ENCODE assay signal across 9 mouse cellular contexts in the genomic region with DNA sequence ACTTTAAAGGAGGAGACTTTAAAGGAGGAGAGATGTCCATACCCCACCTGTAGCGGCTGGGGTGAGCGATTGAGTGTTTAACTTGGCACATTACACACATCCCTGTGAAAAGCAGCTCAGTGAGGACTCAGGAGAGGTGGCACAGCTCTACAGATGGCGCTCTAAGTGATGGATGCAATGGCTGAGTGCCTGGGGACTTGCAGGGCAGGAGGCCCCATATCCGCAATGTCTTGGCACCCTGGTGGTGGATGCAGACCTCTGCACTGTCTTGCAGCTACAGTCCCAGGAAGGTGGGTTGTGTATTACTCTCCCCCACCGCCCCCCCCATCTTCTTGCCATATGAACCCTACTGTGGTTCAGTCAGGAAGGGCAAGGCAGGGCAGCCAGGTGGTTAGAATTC. TPM values are rescaled to one million over a fixed set of nuclear protein-coding genes. Genes with fewer than 3 reads are reported as not detected.
DNase-seq lines count a peak whose midpoint lies in the region.
"Had no signal": no experiment of that assay in that cellular context is flagged by ENCODE, and none has a peak within 500 bp of the region (broad histone marks: within the 10 kb centered on the region; RNA-seq: fewer than 3 reads in every experiment).

No protein-coding gene starts in this region.

- DNase-seq in kidney, adult 11 months: peak; percentile 25
- DNase-seq in kidney, adult 18-20 months: no peak
- peak; percentile 59 for DNase-seq in R1 (ENCODE audit: low read depth, low spot score)
- DNase-seq in kidney, postnatal 14 days: peak; percentile 42
- DNase-seq in splenic B cell, adult 2 months (ENCODE audit: low read depth, low spot score): peak; percentile 53
- no peak for DNase-seq in frontal cortex, postnatal 14 days (ENCODE audit: low spot score in 2 of 2)
- DNase-seq in frontal cortex, adult 2 months (ENCODE audit: extremely low spot score in 1 of 2, low spot score in 1 of 2): no peak
- DNase-seq in left cerebral cortex, postnatal 25 days (ENCODE audit: low spot score in 2 of 2): no peak

- H3K36me3 ChIP-seq in splenic B cell, adult 2 months (ENCODE audit: control insufficient read depth, insufficient read depth, low read length, poor library complexity, severe bottlenecking): peaks cover 3% of the 10 kb centered on the region

- no peaks in the 10 kb centered on the region for H3K27me3 ChIP-seq in splenic B cell, adult 2 months (ENCODE audit: control insufficient read depth, insufficient read depth, low read length, poor library complexity, severe bottlenecking)

- intact Hi-C loops in left cerebral cortex, postnatal 25 days (cut with DNase I): no loop called here

RNA-seq across cellular contexts. Expression of a gene that starts 5.4 kb away (rescaled TPM):
- polyA plus RNA-seq in frontal cortex, adult 2 months (2012; rRNA removed): 2.5 and 2.8 TPM in 2 replicates
- 1 to 10 TPM; 1.1 to 1.7 TPM for total RNA-seq in left cerebral cortex, postnatal 25 days (2021)

RNA-seq across cellular contexts. Expression of a gene that starts 6.4 kb away (rescaled TPM):
- 64.7 and 72.3 TPM in 2 replicates for polyA plus RNA-seq in frontal cortex, adult 2 months (2012; rRNA removed)
- 100 to 1,000 TPM; 112 to 127 TPM for total RNA-seq in left cerebral cortex, postnatal 25 days (2021)

RNA-seq across cellular contexts. Expression of a gene that starts 13.3 kb away (rescaled TPM):
- not detected in 2 replicates for polyA plus RNA-seq in frontal cortex, adult 2 months (2012; rRNA removed)
- total RNA-seq in left cerebral cortex, postnatal 25 days (2021): not detected
- polyA plus RNA-seq: heart, embryonic 16.5 days had no signal

RNA-seq across cellular contexts. Expression of a gene that starts 37.1 kb away (rescaled TPM):
- polyA plus RNA-seq in frontal cortex, adult 2 months (2012; rRNA removed): 2,136 and 2,926 TPM in 2 replicates
- 1,000 to 10,000 TPM; 1,926 to 2,241 TPM for total RNA-seq in left cerebral cortex, postnatal 25 days (2021)

RNA-seq across cellular contexts. Expression of a gene that starts 39.8 kb away (rescaled TPM):
- 8.1 and 9.1 TPM in 2 replicates for polyA plus RNA-seq in frontal cortex, adult 2 months (2012; rRNA removed)
- total RNA-seq in left cerebral cortex, postnatal 25 days (2021): 10 to 100 TPM in 1 of 2 experiments, 1 to 10 TPM in 1; 9.6 to 10.4 TPM

Comparison
In these comparisons a context has a peak if more than half of its experiments do, and no peak if none do; other contexts are left out.
1. DNase-seq: peak in kidney, adult 11 months (single experiment), R1 (single experiment), kidney, postnatal 14 days (single experiment) and splenic B cell, adult 2 months (single experiment); none in kidney, adult 18-20 months (single experiment), frontal cortex, postnatal 14 days (0 of 2), frontal cortex, adult 2 months (0 of 2) and left cerebral cortex, postnatal 25 days (0 of 2).